Mouse (Mus musculus) C2C12 (cell line): ENCODE measurements at regions not wholly inside any gene's neighbourhood (a gene's known extent, or its start where the extent isn't known, plus 50 kb on each side); places are given as distances from the start of the nearest gene placed in this dataset.

Experiments used
- CTCF ChIP-seq: IDR thresholded peaks from one replicate; pipeline ENCODE4 v1.5.1; 2011; ENCODE audit not compliant: control insufficient read depth, insufficient read depth, insufficient read length
- MAX ChIP-seq: IDR thresholded peaks from one replicate; pipeline ENCODE4 v1.6.1; 2011; ENCODE audit warnings: mild to moderate bottlenecking, control low read depth

DNA sequence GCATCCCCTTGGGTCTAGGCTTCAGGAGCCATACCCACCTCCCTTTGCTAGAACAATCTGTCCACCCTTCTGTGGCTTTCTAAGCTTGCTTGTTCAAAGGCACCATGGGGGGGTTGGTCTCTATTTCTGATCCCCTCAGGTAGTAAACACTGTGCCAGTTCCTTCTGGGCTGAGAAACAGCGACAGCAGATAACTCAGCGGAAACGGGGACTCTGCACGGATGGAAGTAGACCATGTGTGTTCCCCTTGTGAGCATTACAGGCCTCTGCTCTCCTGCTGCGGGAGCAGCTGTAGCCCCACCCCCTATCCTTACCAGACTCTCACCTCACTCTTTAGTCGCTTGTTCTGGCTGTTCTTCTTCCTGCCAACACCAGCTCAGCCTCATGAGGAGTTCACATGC is 58.2 kb upstream of the Stxbp5l start:
- no peak for TF ChIP-seq CTCF
- no peak for TF ChIP-seq MAX
